Comparison of ENCODE assay signal across 18 mouse cellular contexts in genomic region chr6:134226349-134227169, GRCm38 (mm10).
DNase-seq lines count a peak whose midpoint lies in the region; ATAC-seq and TF ChIP-seq lines count a peak whose summit lies in the region.
"Had no signal": no experiment of that assay in that cellular context is flagged by ENCODE, and none has a peak within 500 bp of the region (broad histone marks: within the 10 kb centered on the region; RNA-seq: fewer than 3 reads in every experiment).

No protein-coding gene starts in this region.

- no peak overlapping the region for H3K4me3 ChIP-seq in kidney, adult 2 months (ENCODE audit: insufficient read depth, low read depth, low read length)
- H3K4me3 ChIP-seq: heart, adult 2 months; hindbrain, embryonic 12.5 days; intestine, embryonic 15.5 days; layer of hippocampus, adult 2 months; neural tube, embryonic 12.5 days had no signal

- WGBS in kidney, adult 2 months: 65% methylated on average over 8 of the region's 8 CpGs

- TF ChIP-seq POLR2A in kidney, adult 2 months (IDR thresholded peaks at IDR 0.05; ENCODE audit: low read depth, low read length): no peak
- TF ChIP-seq POLR2A in brain, embryonic 14.5 days (IDR thresholded peaks at IDR 0.05; ENCODE audit: borderline replicate concordance, extremely low read depth, insufficient read depth, insufficient read length, poor library complexity, severe bottlenecking): no peak

- no peak; the same call in 1 of the 2 replicates for TF ChIP-seq CTCF in kidney, adult 2 months (conservative IDR thresholded peaks at IDR 0.05; ENCODE audit: insufficient read depth, insufficient read length, low read depth, low read length)
- TF ChIP-seq CTCF in brain, embryonic 14.5 days (IDR thresholded peaks at IDR 0.05; ENCODE audit: borderline replicate concordance, extremely low read depth, insufficient read depth, insufficient read length): no peak

- no peaks in the 10 kb centered on the region for H3K27me3 ChIP-seq in kidney, adult 2 months (replicated peaks; ENCODE audit: control insufficient read depth, insufficient read depth, low read length)
- H3K27me3 ChIP-seq: hindbrain, embryonic 12.5 days; intestine, embryonic 15.5 days; neural tube, embryonic 12.5 days had no signal

- peak; percentile 67 for DNase-seq in kidney, adult 2 months
- DNase-seq in kidney, postnatal 10 days: no peak
- DNase-seq in lung, postnatal 10 days: peak; percentile 28
- no peak for DNase-seq in lung, adult 18-20 months
- peak; percentile 17 for DNase-seq in brain, embryonic 14.5 days (ENCODE audit: low read depth)
- no peak for DNase-seq in T-cell, adult 2 months (ENCODE audit: low spot score)
- DNase-seq: adrenal gland, postnatal 10 days; cerebellum, adult 18-20 months; forebrain, postnatal 0 days; heart, adult 2 months; right cerebral cortex, postnatal 14 days; thymus, postnatal 14 days had no signal

- H3K4me1 ChIP-seq in kidney, adult 2 months (ENCODE audit: control insufficient read depth, insufficient read depth, low read length): peaks cover 23% of the 10 kb centered on the region

- peak; percentile 69 for ATAC-seq in megakaryocyte-erythroid progenitor cell, adult 5-6 weeks (replicated peaks; ENCODE audit: low FRiP score, low TSS enrichment, poor library complexity, severe bottlenecking)
- ATAC-seq: forebrain, postnatal 0 days; intestine, embryonic 15.5 days had no signal

- H3K27ac ChIP-seq in kidney, adult 2 months (ENCODE audit: insufficient read depth, low read depth, low read length): no peak overlapping the region
- H3K27ac ChIP-seq: heart, adult 2 months; hindbrain, embryonic 12.5 days; intestine, embryonic 15.5 days; layer of hippocampus, adult 2 months; liver, embryonic 14.5 days; neural tube, embryonic 12.5 days had no signal

- no peaks in the 10 kb centered on the region for H3K36me3 ChIP-seq in kidney, adult 2 months (ENCODE audit: control insufficient read depth, insufficient read depth, low read length)
- H3K36me3 ChIP-seq: intestine, embryonic 15.5 days had no signal

Comparison
In these comparisons a context has a peak if more than half of its experiments do, and no peak if none do; other contexts are left out.
1. DNase-seq: peak in kidney, adult 2 months (single experiment), lung, postnatal 10 days (single experiment) and brain, embryonic 14.5 days (single experiment); none in kidney, postnatal 10 days (single experiment), lung, adult 18-20 months (0 of 2) and T-cell, adult 2 months (single experiment).